Mouse (Mus musculus): ENCODE results near the gene Mpl.

The Mpl gene

GRCm38 (mm10) chr4:118427415-118427767, 29.9 kb downstream of the Mpl start:
- no peak for DNase-seq

- DNase-seq, result no peak
These were observed 31.9 kb downstream of the Mpl start for GRCm38 (mm10) chr4:118425374-118425773.

DNA sequence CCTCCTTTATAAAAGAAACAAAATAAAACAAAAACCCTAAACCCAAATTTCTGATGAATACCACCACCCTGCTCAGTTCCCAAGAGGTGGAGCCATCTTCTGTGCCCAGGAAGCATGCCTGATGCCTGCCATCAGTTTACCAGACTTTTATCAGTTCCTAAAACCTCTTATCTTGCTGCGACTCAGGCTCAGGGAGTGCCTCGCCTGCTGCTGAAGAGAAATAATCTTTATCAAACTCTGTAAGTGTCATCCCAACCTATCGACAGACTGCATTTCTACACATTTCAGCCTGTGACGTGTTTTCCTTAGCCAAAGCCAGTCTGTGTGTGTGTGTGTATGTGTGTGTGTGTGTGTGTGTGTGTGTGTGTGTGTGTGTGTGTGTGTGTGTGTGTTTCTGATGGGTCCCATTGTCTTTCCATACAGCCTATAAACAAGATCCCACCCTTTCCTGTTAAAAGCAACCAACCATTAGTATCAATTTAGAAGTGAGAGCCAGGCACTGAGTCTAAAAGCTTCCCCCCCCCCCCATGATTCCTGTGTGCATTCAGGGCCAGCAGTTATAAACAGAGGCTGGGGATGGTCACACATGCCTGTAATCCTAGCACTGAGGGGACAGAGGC, 32.7 kb downstream of the Mpl start:
- no peak for DNase-seq

DNA sequence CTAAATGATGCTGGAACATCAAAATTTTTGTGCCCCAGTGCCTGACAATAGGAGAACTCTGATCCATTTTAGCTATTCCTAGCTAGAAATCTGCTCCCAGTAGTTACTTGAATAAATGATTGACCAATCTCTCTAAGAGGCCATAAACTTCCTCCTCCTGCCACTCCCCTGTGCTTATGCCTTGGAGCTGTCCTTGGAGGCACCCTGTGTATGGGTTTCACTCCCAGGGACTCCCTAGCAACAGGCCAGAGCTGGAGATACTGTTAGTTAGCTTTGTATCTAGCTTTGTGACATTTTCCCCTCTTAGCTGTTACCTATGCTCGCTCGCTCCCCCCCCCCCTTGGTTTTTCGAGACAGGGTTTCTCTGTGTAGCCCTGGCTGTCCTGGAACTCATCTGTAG, 35.9 kb downstream of the Mpl start:
- DNase-seq, result no peak

- no peak for DNase-seq
These were observed 40.1 kb downstream of the Mpl start for GRCm38 (mm10) chr4:118417112-118417797.

GRCm38 (mm10) chr4:118416329-118416728, 41.0 kb downstream of the Mpl start:
- no peak for DNase-seq

DNA sequence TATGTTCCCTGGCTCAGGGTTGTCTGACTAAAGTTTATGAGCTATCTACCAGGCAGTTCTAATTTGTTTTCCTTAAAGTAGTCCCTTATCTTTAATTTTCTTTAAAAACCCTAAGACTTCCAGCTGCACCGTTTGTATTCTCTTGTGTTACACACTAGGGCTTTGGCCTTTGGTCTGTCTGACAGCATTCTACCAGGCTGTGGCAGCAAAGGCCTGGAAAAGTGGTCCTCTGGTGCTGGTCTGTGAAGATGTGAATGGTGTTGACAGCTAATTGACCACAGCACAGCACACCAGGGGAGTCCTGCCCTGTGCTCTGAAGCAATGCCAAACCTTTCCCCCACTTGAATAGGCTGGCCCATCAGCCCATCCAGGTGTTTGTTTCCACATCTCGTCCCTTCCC, 41.5 kb downstream of the Mpl start:
- DNase-seq, result no peak

DNA sequence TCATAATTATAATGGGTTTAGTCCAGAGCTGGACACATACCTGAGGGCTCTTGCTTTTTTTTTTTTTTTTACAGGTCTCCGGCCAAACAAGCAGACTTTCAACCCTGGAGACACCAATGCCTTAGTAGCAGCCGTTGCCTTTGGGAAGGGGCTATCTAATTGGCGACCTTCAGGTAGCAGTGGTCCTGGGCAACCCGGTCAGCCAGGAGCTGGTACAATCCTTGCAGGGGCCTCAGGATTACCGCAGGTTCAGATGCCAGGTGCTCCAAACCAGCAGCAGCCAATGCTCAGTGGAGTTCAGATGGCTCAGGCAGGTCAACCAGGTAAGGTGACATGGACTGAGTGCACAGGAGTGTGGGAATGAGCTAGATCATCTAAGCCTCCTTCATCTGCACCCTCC, 43.8 kb downstream of the Mpl start:
- DNase-seq, result peak; percentile 54

- DNase-seq, result no peak
These were observed 46.4 kb downstream of the Mpl start for GRCm38 (mm10) chr4:118410871-118411270.

- DNase-seq, result peak; percentile 90
These were observed 48.0 kb downstream of the Mpl start, which contains the start of the genes Szt2 and Med8 for GRCm38 (mm10) chr4:118409142-118409900. Gene Szt2, minus strand, starts transcription at chr4:118409273. Gene Med8, plus strand, starts transcription at chr4:118409337.

- no peak for DNase-seq
These were observed 54.6 kb downstream of the Mpl start for GRCm38 (mm10) chr4:118402701-118403100.

- no peak for DNase-seq
These were observed 55.4 kb downstream of the Mpl start for GRCm38 (mm10) chr4:118401918-118402317.

- no peak for DNase-seq
These were observed 55.9 kb downstream of the Mpl start for GRCm38 (mm10) chr4:118401421-118401820.

DNA sequence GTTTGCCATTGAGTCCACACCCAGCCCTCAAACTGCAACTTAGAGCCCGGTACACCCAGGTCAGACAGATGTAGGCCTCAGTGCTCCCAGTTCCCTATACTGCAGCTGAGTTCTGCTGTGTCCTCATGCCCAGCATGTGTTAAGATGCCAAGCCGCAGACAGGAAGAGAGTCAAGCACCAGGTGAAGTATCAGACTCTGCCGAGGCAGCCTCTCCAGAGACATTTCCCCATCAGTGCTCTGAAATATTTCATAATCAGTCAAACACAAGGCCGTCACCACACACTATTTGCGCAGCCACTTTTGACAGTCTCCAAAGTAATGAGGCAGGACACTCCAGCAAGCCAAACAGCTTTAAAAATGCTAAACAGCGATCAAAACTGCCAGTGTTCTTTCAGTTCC, 58.9 kb downstream of the Mpl start:
- DNase-seq, result no peak

DNA sequence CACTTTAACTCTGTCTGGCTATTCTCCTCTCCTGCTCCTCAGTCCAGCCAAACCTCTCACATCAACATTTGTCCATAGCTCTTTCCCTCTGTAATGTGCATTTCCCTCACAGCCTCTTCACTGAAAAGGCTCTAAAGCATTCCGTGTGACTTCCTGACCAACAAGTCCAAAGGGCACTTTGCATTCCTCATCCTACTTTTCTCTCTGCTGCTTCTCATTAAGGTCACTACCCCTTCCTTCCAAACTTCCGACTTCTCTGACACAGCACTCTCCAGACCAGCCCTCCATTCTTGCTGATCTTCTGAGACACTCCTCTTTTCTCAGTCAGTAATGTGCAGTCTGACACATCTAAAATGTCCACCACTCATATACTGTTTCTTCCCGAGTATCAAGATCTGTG, 60.9 kb downstream of the Mpl start:
- no peak for DNase-seq

- DNase-seq, result no peak
These were observed 62.0 kb downstream of the Mpl start for GRCm38 (mm10) chr4:118395289-118395688.

DNA sequence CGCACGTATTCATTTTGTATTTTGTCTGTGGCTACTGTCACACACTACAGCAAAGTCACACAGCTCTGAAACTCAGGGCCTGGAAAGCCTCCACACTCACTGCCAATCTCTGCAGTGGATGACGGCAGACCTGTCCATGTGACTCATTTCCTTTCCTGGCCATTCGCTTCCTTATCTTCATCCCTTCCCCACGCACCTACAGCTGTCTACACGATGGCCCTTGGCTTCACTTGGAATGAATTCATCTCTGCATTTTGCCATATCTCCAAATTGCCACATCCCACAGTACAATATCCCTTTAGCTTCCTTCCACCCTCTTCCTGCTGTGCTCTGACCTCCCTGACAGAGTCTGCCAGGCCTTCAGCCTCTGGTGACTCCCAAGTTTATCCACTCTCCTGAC, 62.8 kb downstream of the Mpl start:
- DNase-seq, result no peak

All from cerebellum, adult 9-11 months (tissue).